Mouse (Mus musculus) spleen, adult 2 months (tissue): ENCODE results near the gene Klf2. TPM values are rescaled to one million over a fixed set of nuclear protein-coding genes. Genes with fewer than 3 reads are reported as not detected.

Experiments
- DNase-seq, 2 experiments: peaks; one replicate each; pipeline versions ENCODE4 v3.0.0 to v3.0.0-alpha.2; 2012 to 2021; ENCODE audit warnings: low spot score in 2 of 2, low read depth in 1 of 2
- H3K27ac ChIP-seq: fragments of 200-500 bp; 2 replicates; pipeline ENCODE4 v1.5.1; 2012; ENCODE audit warnings: low read length, inconsistent platforms; ENCODE audit not compliant: insufficient read depth
- H3K27me3 ChIP-seq: fragments of 200-500 bp; 2 replicates; pipeline ENCODE4 v1.6.1; 2012; ENCODE audit warnings: mild to moderate bottlenecking, moderate library complexity, low read length, inconsistent platforms; ENCODE audit not compliant: control insufficient read depth, insufficient read depth
- H3K36me3 ChIP-seq: fragments of 200-500 bp; 2 replicates; pipeline ENCODE4 v1.6.1; 2012; ENCODE audit warnings: mild to moderate bottlenecking, low read length, inconsistent platforms; ENCODE audit not compliant: control insufficient read depth, insufficient read depth
- H3K4me1 ChIP-seq: fragments of 200-500 bp; 2 replicates; pipeline ENCODE4 v1.6.1; 2011; ENCODE audit warnings: inconsistent platforms; ENCODE audit not compliant: control insufficient read depth, insufficient read depth, insufficient read length
- H3K4me3 ChIP-seq: fragments of 200-500 bp; 2 replicates; pipeline ENCODE4 v1.5.1; 2011; ENCODE audit warnings: mild to moderate bottlenecking, inconsistent platforms; ENCODE audit not compliant: insufficient read depth, insufficient read length; ENCODE audit errors: extremely low read depth
- CTCF ChIP-seq: fragments of 200-500 bp; IDR thresholded peaks from 2 replicates; pipeline ENCODE4 v1.5.1; 2011; ENCODE audit warnings: mild to moderate bottlenecking, inconsistent platforms; ENCODE audit not compliant: insufficient read depth, insufficient read length, insufficient replicate concordance; ENCODE audit errors: extremely low read depth
- POLR2A ChIP-seq: fragments of 200-500 bp; IDR thresholded peaks from 2 replicates; pipeline ENCODE4 v1.6.1; 2011; ENCODE audit warnings: low read depth, low read length, inconsistent platforms
- WGBS: fragments of 180-500 bp; shearing (Covaris S2); methylation state at CpG from one replicate; pipeline ENCODE4 v1.1.7; 2018; 5-methylcytosine and 5-hydroxymethylcytosine counted together
- polyA plus RNA-seq: library from polyadenylated mRNA; depleted of rRNA; stranded (reverse); fragments of >200 nt; gene quantifications from 2 replicates; pipeline ENCODE4 v1.2.3, GENCODE M21; 2012; rRNA removed

Gene Klf2
- polyA plus RNA-seq, 1 experiment: 219 TPM

DNA sequence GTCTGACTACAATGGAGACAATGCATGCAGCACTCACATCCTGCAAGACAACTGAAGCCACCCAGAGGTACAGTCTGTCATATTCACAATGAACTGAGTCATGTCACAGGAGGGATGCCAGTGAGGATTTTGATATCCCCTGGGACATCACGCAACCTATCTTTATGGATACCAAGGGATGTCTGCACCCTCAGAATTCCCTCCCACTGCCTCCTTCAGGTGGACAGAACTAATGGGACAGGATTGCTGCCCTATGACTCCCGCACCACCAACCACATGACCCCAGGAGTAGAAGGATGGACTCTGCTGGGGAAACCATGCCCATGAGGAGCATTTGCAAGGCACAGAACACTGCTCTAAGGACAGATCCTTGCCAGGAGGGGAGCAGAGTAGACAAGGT lies 47.6 kb downstream of the Klf2 start:
- 94% methylated on average over 2 of the region's 2 CpGs for WGBS
- Histone ChIP-seq H3K4me1 (peaks cover 32% of the 10 kb centered on the region), H3K4me3 (no peak overlapping the region), H3K27ac (no peak overlapping the region), H3K27me3 (no peaks in the 10 kb centered on the region), H3K36me3 (peaks cover 13% of the 10 kb centered on the region)
- no peak for TF ChIP-seq CTCF
- no peak for TF ChIP-seq POLR2A
- no peak for DNase-seq

Other genes starting within 250 kb of the Klf2 start
- gene Olfr373, start 235.9 kb upstream of the Klf2 start, polyA plus RNA-seq: not detected in 2 replicates
- 0.01 and 0.04 TPM in 2 replicates for gene Olfr374, start 212.0 kb upstream of the Klf2 start, polyA plus RNA-seq
- gene Tpm4, start 184.1 kb upstream of the Klf2 start, polyA plus RNA-seq: 62.3 and 73.9 TPM in 2 replicates
- gene Rab8a, start 157.8 kb upstream of the Klf2 start, polyA plus RNA-seq: 49.0 and 50.0 TPM in 2 replicates
- gene Hsh2d, start 129.4 kb upstream of the Klf2 start, polyA plus RNA-seq: 16.6 and 21.4 TPM in 2 replicates
- gene Cib3, start 106.2 kb upstream of the Klf2 start, polyA plus RNA-seq: 0.16 and 0.61 TPM in 2 replicates
- gene Gm11034, start 105.4 kb upstream of the Klf2 start, polyA plus RNA-seq: not detected in 2 replicates
- gene Fam32a, start 99.3 kb upstream of the Klf2 start, polyA plus RNA-seq: 29.8 and 31.3 TPM in 2 replicates
- gene Ap1m1, start 79.0 kb upstream of the Klf2 start, polyA plus RNA-seq: 97.4 and 105 TPM in 2 replicates
- 1.4 and 1.7 TPM in 2 replicates for gene Gm10282, start 13.8 kb upstream of the Klf2 start, polyA plus RNA-seq
- 36.9 and 37.1 TPM in 2 replicates for gene Eps15l1, start 102.4 kb downstream of the Klf2 start, polyA plus RNA-seq
- 0.11 TPM in 1 of 2 replicates, not detected in the other for gene Calr3, start 124.8 kb downstream of the Klf2 start, polyA plus RNA-seq
- 10.9 and 11.1 TPM in 2 replicates for gene 1700030K09Rik, start 124.8 kb downstream of the Klf2 start, polyA plus RNA-seq
- 63.6 and 71.2 TPM in 2 replicates for gene Cherp, start 156.2 kb downstream of the Klf2 start, polyA plus RNA-seq
- gene Slc35e1, start 173.6 kb downstream of the Klf2 start, polyA plus RNA-seq: 55.2 and 71.0 TPM in 2 replicates
- 11.2 and 16.7 TPM in 2 replicates for gene Med26, start 229.2 kb downstream of the Klf2 start, polyA plus RNA-seq